Mouse (Mus musculus) liver, adult 2 months (tissue): Measurements from ENCODE around the gene Sco1.

Experiments
- CTCF ChIP-seq: fragments of 200-500 bp; IDR thresholded peaks from 2 replicates; pipeline ENCODE4 v1.5.1; 2011; ENCODE audit warnings: low read depth, low read length, control low read depth
- POLR2A ChIP-seq: fragments of 200-500 bp; IDR thresholded peaks from 2 replicates; pipeline ENCODE4 v1.6.1; 2011; ENCODE audit warnings: low read length, control low read depth; ENCODE audit not compliant: insufficient read depth; ENCODE audit errors: extremely low read depth

GRCm38 (mm10) chr11:67081125-67081649 is 28.7 kb downstream of the Sco1 start:
- TF ChIP-seq CTCF: no peak
- TF ChIP-seq POLR2A: no peak
